Mouse (Mus musculus): Measurements from ENCODE around the gene Tmem205. TPM values are rescaled to one million over a fixed set of nuclear protein-coding genes. Genes with fewer than 3 reads are reported as not detected.
A peak's percentile ranks its signal among the peaks of the same experiment; 100 is the strongest.

Gene Tmem205
- polyA plus RNA-seq, 1 experiment from 2014 or later = 66.0 TPM

GRCm38 (mm10) chr9:21950322-21950721 is 23.0 kb upstream of the Tmem205 start:
- Histone ChIP-seq H3K4me3 (ENCODE audit: low read depth, low read length) (no peak overlapping the region), H3K27me3 (replicated peaks; ENCODE audit: control insufficient read depth, insufficient read depth, low read length) (no peaks in the 10 kb centered on the region), H3K4me1 (ENCODE audit: control insufficient read depth, insufficient read depth, low read length) (0 out of 2 replicates have a peak, but pooled peaks cover 2% of the 10 kb centered on the region), H3K9me3 (replicated peaks; ENCODE audit: control insufficient read depth, low read length) (no peaks in the 10 kb centered on the region), H3K4me2 (ENCODE audit: low read length) (no peak overlapping the region), H3K36me3 (ENCODE audit: control insufficient read depth, insufficient read depth, low read length) (peaks cover 10% of the 10 kb centered on the region; the same call in 1 of the 2 replicates), H3K27ac (ENCODE audit: low read depth, low read length) (no peak overlapping the region), H3K9ac (ENCODE audit: low read length) (no peak overlapping the region)
- WGBS = 17% methylated on average over 11 of the region's 11 CpGs
- no peak for ATAC-seq
- DNase-seq (ENCODE audit: low spot score) = no peak

GRCm38 (mm10) chr9:21948790-21949189 is 21.4 kb upstream of the Tmem205 start:
- WGBS = 71% methylated on average over 6 of the region's 6 CpGs
- DNase-seq (ENCODE audit: low spot score) = no peak
- Histone ChIP-seq H3K4me2 (ENCODE audit: low read length) (no peak overlapping the region), H3K9me3 (replicated peaks; ENCODE audit: control insufficient read depth, low read length) (no peaks in the 10 kb centered on the region), H3K27ac (ENCODE audit: low read depth, low read length) (no peak overlapping the region), H3K4me1 (ENCODE audit: control insufficient read depth, insufficient read depth, low read length) (0 out of 2 replicates have a peak, but pooled peaks cover 2% of the 10 kb centered on the region), H3K9ac (ENCODE audit: low read length) (no peak overlapping the region), H3K4me3 (ENCODE audit: low read depth, low read length) (no peak overlapping the region), H3K36me3 (ENCODE audit: control insufficient read depth, insufficient read depth, low read length) (peaks cover 10% of the 10 kb centered on the region; the same call in 1 of the 2 replicates), H3K27me3 (replicated peaks; ENCODE audit: control insufficient read depth, insufficient read depth, low read length) (no peaks in the 10 kb centered on the region)
- ATAC-seq = no peak

GRCm38 (mm10) chr9:21948146-21948545 is 20.8 kb upstream of the Tmem205 start:
- H3K27me3 ChIP-seq (replicated peaks; ENCODE audit: control insufficient read depth, insufficient read depth, low read length) = no peaks in the 10 kb centered on the region
- no peaks in the 10 kb centered on the region for H3K9me3 ChIP-seq (replicated peaks; ENCODE audit: control insufficient read depth, low read length)
- DNase-seq (ENCODE audit: low spot score) = no peak
- no peak for ATAC-seq
- no peak overlapping the region for H3K9ac ChIP-seq (ENCODE audit: low read length)
- H3K4me2 ChIP-seq (ENCODE audit: low read length) = no peak overlapping the region
- no peak overlapping the region for H3K27ac ChIP-seq (ENCODE audit: low read depth, low read length)
- H3K36me3 ChIP-seq (ENCODE audit: control insufficient read depth, insufficient read depth, low read length) = peaks cover 10% of the 10 kb centered on the region; the same call in 1 of the 2 replicates
- H3K4me3 ChIP-seq (ENCODE audit: low read depth, low read length) = no peak overlapping the region
- 54% methylated on average over 8 of the region's 8 CpGs for WGBS
- 0 out of 2 replicates have a peak, but pooled peaks cover under 1% of the 10 kb centered on the region for H3K4me1 ChIP-seq (ENCODE audit: control insufficient read depth, insufficient read depth, low read length)

- Histone ChIP-seq H3K9ac (ENCODE audit: low read length) (no peak overlapping the region), H3K4me3 (ENCODE audit: low read depth, low read length) (no peak overlapping the region), H3K27me3 (replicated peaks; ENCODE audit: control insufficient read depth, insufficient read depth, low read length) (no peaks in the 10 kb centered on the region), H3K4me2 (ENCODE audit: low read length) (no peak overlapping the region), H3K9me3 (replicated peaks; ENCODE audit: control insufficient read depth, low read length) (no peaks in the 10 kb centered on the region), H3K36me3 (ENCODE audit: control insufficient read depth, insufficient read depth, low read length) (peaks cover 10% of the 10 kb centered on the region; the same call in 1 of the 2 replicates), H3K4me1 (ENCODE audit: control insufficient read depth, insufficient read depth, low read length) (no peaks in the 10 kb centered on the region), H3K27ac (ENCODE audit: low read depth, low read length) (no peak overlapping the region)
- WGBS = 7% methylated on average over 27 of the region's 28 CpGs
- ATAC-seq = no peak
- DNase-seq (ENCODE audit: low spot score) = no peak
Measured at GRCm38 (mm10) chr9:21947540-21948130, 20.3 kb upstream of the Tmem205 start.

GRCm38 (mm10) chr9:21944267-21944666 is 16.9 kb upstream of the Tmem205 start:
- Histone ChIP-seq H3K36me3 (ENCODE audit: control insufficient read depth, insufficient read depth, low read length) (peaks cover 32% of the 10 kb centered on the region), H3K9me3 (replicated peaks; ENCODE audit: control insufficient read depth, low read length) (no peaks in the 10 kb centered on the region), H3K4me3 (ENCODE audit: low read depth, low read length) (no peak overlapping the region), H3K4me2 (ENCODE audit: low read length) (no peak overlapping the region), H3K27me3 (replicated peaks; ENCODE audit: control insufficient read depth, insufficient read depth, low read length) (no peaks in the 10 kb centered on the region), H3K4me1 (ENCODE audit: control insufficient read depth, insufficient read depth, low read length) (no peaks in the 10 kb centered on the region), H3K27ac (ENCODE audit: low read depth, low read length) (no peak overlapping the region), H3K9ac (ENCODE audit: low read length) (no peak overlapping the region)
- DNase-seq (ENCODE audit: low spot score) (no peak), ATAC-seq (no peak)
- 25% methylated on average over 23 of the region's 23 CpGs for WGBS

- ATAC-seq (0 out of 2 replicates have a peak, but pooled peaks have one; percentile 6), DNase-seq (ENCODE audit: low spot score) (no peak)
- 60% methylated on average over 12 of the region's 12 CpGs for WGBS
- Histone ChIP-seq H3K4me1 (ENCODE audit: control insufficient read depth, insufficient read depth, low read length) (no peaks in the 10 kb centered on the region), H3K9me3 (replicated peaks; ENCODE audit: control insufficient read depth, low read length) (no peaks in the 10 kb centered on the region), H3K4me2 (ENCODE audit: low read length) (no peak overlapping the region), H3K4me3 (ENCODE audit: low read depth, low read length) (no peak overlapping the region), H3K27ac (ENCODE audit: low read depth, low read length) (no peak overlapping the region), H3K36me3 (ENCODE audit: control insufficient read depth, insufficient read depth, low read length) (peaks cover 32% of the 10 kb centered on the region), H3K27me3 (replicated peaks; ENCODE audit: control insufficient read depth, insufficient read depth, low read length) (no peaks in the 10 kb centered on the region), H3K9ac (ENCODE audit: low read length) (no peak overlapping the region)
Measured at GRCm38 (mm10) chr9:21943638-21944037, 16.3 kb upstream of the Tmem205 start.

- H3K4me2 ChIP-seq (ENCODE audit: low read length) = no peak overlapping the region
Measured at GRCm38 (mm10) chr9:21943046-21943445, 15.7 kb upstream of the Tmem205 start.

GRCm38 (mm10) chr9:21938234-21938855 is 11.0 kb upstream of the Tmem205 start:
- Histone ChIP-seq H3K9me3 (replicated peaks; ENCODE audit: control insufficient read depth, low read length) (no peaks in the 10 kb centered on the region), H3K9ac (ENCODE audit: low read length) (peak overlapping the region; percentile 13; the same call in 1 of the 2 replicates), H3K4me2 (ENCODE audit: low read length) (peak overlapping the region; percentile 74), H3K36me3 (ENCODE audit: control insufficient read depth, insufficient read depth, low read length) (peaks cover 22% of the 10 kb centered on the region), H3K4me1 (ENCODE audit: control insufficient read depth, insufficient read depth, low read length) (peaks cover 10% of the 10 kb centered on the region), H3K27me3 (replicated peaks; ENCODE audit: control insufficient read depth, insufficient read depth, low read length) (no peaks in the 10 kb centered on the region; the same call in 1 of the 2 replicates), H3K4me3 (ENCODE audit: low read depth, low read length) (peak overlapping the region; percentile 71), H3K27ac (ENCODE audit: low read depth, low read length) (no peak overlapping the region)
- DNase-seq (ENCODE audit: low spot score) (no peak), ATAC-seq (no peak)
- WGBS = 83% methylated on average over 4 of the region's 4 CpGs

More at GRCm38 (mm10) chr9:21943046-21943445, 15.7 kb upstream of the Tmem205 start:
- DNase-seq (ENCODE audit: low spot score) (no peak), ATAC-seq (no peak)
- 85% methylated on average over 11 of the region's 12 CpGs for WGBS
- H3K9me3 ChIP-seq (replicated peaks; ENCODE audit: control insufficient read depth, low read length) = no peaks in the 10 kb centered on the region
- H3K36me3 ChIP-seq (ENCODE audit: control insufficient read depth, insufficient read depth, low read length) = peaks cover 32% of the 10 kb centered on the region
- no peak overlapping the region for H3K27ac ChIP-seq (ENCODE audit: low read depth, low read length)
- no peak overlapping the region for H3K9ac ChIP-seq (ENCODE audit: low read length)
- no peaks in the 10 kb centered on the region for H3K27me3 ChIP-seq (replicated peaks; ENCODE audit: control insufficient read depth, insufficient read depth, low read length)
- H3K4me1 ChIP-seq (ENCODE audit: control insufficient read depth, insufficient read depth, low read length) = peaks cover 5% of the 10 kb centered on the region
- no peak overlapping the region for H3K4me3 ChIP-seq (ENCODE audit: low read depth, low read length)

GRCm38 (mm10) chr9:21937711-21938175 is 10.4 kb upstream of the Tmem205 start:
- DNase-seq (ENCODE audit: low spot score) = no peak
- Histone ChIP-seq H3K4me2 (ENCODE audit: low read length) (peak overlapping the region; percentile 74), H3K4me3 (ENCODE audit: low read depth, low read length) (peak overlapping the region; percentile 71), H3K27me3 (replicated peaks; ENCODE audit: control insufficient read depth, insufficient read depth, low read length) (no peaks in the 10 kb centered on the region; the same call in 1 of the 2 replicates), H3K36me3 (ENCODE audit: control insufficient read depth, insufficient read depth, low read length) (peaks cover 22% of the 10 kb centered on the region), H3K4me1 (ENCODE audit: control insufficient read depth, insufficient read depth, low read length) (peaks cover 10% of the 10 kb centered on the region), H3K9ac (ENCODE audit: low read length) (peak overlapping the region; percentile 87), H3K9me3 (replicated peaks; ENCODE audit: control insufficient read depth, low read length) (no peaks in the 10 kb centered on the region), H3K27ac (ENCODE audit: low read depth, low read length) (peak overlapping the region; percentile 39; the same call in 1 of the 2 replicates)
- 69% methylated on average over 4 of the region's 4 CpGs for WGBS
- ATAC-seq = no peak
